Mouse (Mus musculus) small intestine, adult 2 months (tissue): ENCODE results near the gene Robo4. TPM values are rescaled to one million over a fixed set of nuclear protein-coding genes. Genes with fewer than 3 reads are reported as not detected.
A peak's percentile ranks its signal among the peaks of the same experiment; 100 is the strongest.

Experiments used
- H3K27ac ChIP-seq: fragments of 200-500 bp; 2 replicates; pipeline ENCODE4 v1.5.1; 2012; ENCODE audit warnings: low read depth, low read length, control low read depth, inconsistent platforms; ENCODE audit not compliant: insufficient read depth
- H3K27me3 ChIP-seq: fragments of 200-500 bp; 2 replicates; pipeline ENCODE4 v1.6.1; 2012; ENCODE audit warnings: mild to moderate bottlenecking, moderate library complexity, low read length, inconsistent platforms; ENCODE audit not compliant: control insufficient read depth, insufficient read depth
- H3K36me3 ChIP-seq: fragments of 200-500 bp; 2 replicates; pipeline ENCODE4 v1.6.1; 2012; ENCODE audit warnings: mild to moderate bottlenecking, low read length, control low read depth, inconsistent platforms; ENCODE audit not compliant: control insufficient read depth, insufficient read depth
- H3K4me1 ChIP-seq: fragments of 200-500 bp; 2 replicates; pipeline ENCODE4 v1.6.1; 2012; ENCODE audit warnings: low read length, inconsistent platforms, mixed read lengths; ENCODE audit not compliant: control insufficient read depth, insufficient read depth, insufficient read length
- H3K4me3 ChIP-seq: fragments of 200-500 bp; 2 replicates; pipeline ENCODE4 v1.5.1; 2012; ENCODE audit warnings: low read depth, mild to moderate bottlenecking, control low read depth, inconsistent platforms, low read length, moderate library complexity
- CTCF ChIP-seq: fragments of 200-500 bp; IDR thresholded peaks from 2 replicates; pipeline ENCODE4 v1.5.1; 2012; ENCODE audit warnings: low read depth, mild to moderate bottlenecking, control low read depth, inconsistent platforms, low read length, moderate library complexity, mixed read lengths; ENCODE audit not compliant: insufficient replicate concordance, insufficient read length; ENCODE audit errors: extremely low read depth
- POLR2A ChIP-seq: fragments of 200-500 bp; IDR thresholded peaks from 2 replicates; pipeline ENCODE4 v1.6.1; 2012; ENCODE audit warnings: low read depth, mild to moderate bottlenecking, control low read depth, inconsistent platforms, low read length, moderate library complexity
- WGBS: fragments of 180-500 bp; shearing (Covaris S2); methylation state at CpG from one replicate; pipeline ENCODE4 v1.1.7; 2018; 5-methylcytosine and 5-hydroxymethylcytosine counted together
- polyA plus RNA-seq: library from polyadenylated mRNA; depleted of rRNA; stranded (reverse); fragments of >200 nt; gene quantifications from 2 replicates; pipeline ENCODE4 v1.2.3, GENCODE M21; 2012; rRNA removed

Gene Robo4
- 5.1 and 12.0 TPM in 2 replicates for polyA plus RNA-seq

DNA sequence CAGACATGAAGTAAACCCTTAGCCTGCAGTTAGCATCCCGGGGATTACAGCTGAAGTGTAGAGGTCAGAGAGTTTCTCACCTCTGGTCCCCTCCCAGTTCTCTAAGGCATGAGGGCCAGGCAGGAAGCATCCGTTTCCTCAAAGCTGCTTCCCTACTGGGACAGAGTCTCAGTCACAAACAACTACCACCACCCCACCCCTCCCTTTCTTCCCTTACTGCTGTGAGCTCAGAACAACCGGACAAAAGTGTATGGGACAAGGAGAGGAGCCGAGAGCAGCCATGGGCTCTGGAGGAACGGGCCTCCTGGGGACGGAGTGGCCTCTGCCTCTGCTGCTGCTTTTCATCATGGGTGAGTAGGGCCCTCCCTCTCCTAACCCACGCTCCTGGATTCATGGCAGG lies at the start of gene Robo4:
TSS of gene Robo4 (plus strand) at position 96 of the 400 bp plus-strand sequence.
- peak within 1 kb of the TSS; percentile 54 for H3K4me3 ChIP-seq
- H3K4me1 ChIP-seq = no peaks in the 10 kb centered on the region
- TF ChIP-seq CTCF (no peak), POLR2A (peak; percentile 36; the same call in 1 of the 2 replicates)
- 22% methylated on average over 7 of the region's 7 CpGs for WGBS
- no peaks in the 10 kb centered on the region for H3K36me3 ChIP-seq
- H3K27me3 ChIP-seq = no peaks in the 10 kb centered on the region
- H3K27ac ChIP-seq = peak within 1 kb of the TSS; percentile 78

DNA sequence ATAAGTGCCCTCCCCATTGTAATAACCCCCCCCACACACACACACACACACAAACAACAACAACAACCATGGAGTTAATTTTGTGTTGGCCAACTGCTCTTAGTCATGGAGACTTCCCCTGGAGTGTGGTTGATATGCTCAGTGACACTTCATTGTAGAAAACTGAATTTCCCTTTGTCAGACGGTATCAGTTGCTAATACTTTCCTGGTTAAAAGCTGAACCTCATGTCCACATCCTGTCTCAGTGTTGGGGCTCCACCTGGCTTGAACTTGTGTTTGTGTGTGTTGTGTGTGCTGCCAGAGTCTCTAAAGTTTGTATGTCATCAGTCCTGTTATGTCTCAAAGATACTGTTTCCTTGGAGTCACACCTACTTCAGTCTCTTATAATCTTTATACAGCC lies 47.2 kb upstream of the Robo4 start:
- no peak for TF ChIP-seq CTCF
- H3K27me3 ChIP-seq = no peaks in the 10 kb centered on the region
- H3K4me1 ChIP-seq = no peaks in the 10 kb centered on the region
- no peak overlapping the region for H3K27ac ChIP-seq
- 77% methylated on average over 1 of the region's 1 CpGs for WGBS
- no peak overlapping the region for H3K4me3 ChIP-seq
- no peaks in the 10 kb centered on the region for H3K36me3 ChIP-seq

DNA sequence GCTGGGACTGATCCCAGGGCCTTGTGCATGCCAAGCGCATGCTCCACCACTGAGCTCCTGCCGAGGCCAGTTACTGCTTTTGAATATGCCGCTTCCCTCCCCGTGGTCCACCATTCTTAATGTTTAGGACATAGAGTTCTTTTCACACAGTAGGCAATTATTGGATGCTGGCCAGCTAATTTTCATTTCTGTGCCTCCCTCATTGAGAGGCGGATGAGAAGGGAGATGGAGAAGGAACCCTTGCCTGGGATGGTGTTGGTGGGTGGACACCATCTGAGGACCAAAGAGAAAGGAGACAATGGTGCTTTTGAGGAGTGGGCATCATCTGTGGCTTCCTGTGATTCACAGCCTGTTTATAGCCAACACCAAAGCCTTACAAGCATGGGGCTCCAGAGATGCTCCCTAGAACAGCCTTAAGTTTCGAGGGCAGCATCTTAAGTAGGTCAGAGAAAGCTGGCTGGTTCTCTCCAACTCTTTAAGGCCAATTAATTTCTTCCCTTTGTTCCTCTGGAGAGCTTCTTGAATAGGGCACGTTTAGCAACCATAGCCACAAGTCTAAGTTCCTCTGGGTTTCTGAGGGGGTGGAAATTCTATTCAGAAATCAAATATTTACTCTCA lies 42.9 kb upstream of the Robo4 start:
- Histone ChIP-seq H3K27ac (no peak overlapping the region), H3K4me3 (no peak overlapping the region), H3K36me3 (no peaks in the 10 kb centered on the region), H3K4me1 (no peaks in the 10 kb centered on the region), H3K27me3 (no peaks in the 10 kb centered on the region)
- TF ChIP-seq CTCF = no peak
- 81% methylated on average over 7 of the region's 7 CpGs for WGBS

DNA sequence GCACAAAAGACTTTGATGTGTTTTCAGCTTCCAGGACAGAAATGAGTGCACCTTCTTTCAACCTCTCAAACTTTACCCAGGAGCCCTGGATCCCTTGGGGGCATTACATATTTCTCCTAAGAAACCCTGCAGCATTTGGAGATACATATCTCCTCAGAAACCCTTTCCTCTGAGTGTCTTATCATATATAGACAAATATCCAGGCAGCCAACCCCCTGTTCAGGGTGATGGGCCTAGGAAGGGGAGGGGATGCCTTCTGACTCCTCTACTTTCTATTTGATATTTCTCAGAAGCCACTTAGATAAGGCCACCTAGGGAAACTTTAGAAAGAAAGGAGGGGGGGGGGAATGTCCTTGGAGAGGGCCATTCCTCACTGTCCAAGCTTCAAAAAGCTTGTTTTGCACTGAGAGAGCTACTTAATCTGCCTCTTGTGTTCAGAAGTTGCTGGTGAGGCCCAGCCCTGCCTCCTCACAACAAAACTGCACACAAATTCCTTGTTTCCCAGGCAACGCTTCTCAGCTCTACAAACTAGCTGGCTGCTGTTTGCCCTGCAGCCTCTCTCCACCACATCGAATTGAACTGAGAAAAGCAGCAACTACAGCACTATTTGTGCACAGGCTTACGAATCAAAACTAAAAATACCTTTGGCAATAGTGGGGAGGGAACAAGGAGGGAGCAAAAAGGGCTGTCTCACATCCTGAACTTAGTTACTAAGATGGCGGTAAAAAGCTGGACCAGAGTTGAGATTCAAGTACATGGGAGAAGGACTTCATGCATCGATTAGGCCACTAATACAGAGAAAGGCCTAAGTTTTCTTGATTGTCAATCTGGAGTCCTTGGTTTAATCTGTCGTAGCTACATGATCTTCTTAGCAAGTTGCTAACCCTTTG lies 42.1 kb upstream of the Robo4 start:
- TF ChIP-seq CTCF (no peak), POLR2A (no peak)
- Histone ChIP-seq H3K4me1 (no peaks in the 10 kb centered on the region), H3K27me3 (no peaks in the 10 kb centered on the region), H3K36me3 (no peaks in the 10 kb centered on the region), H3K27ac (no peak overlapping the region), H3K4me3 (no peak overlapping the region)
- WGBS = 66% methylated on average over 6 of the region's 6 CpGs

- no peak overlapping the region for H3K4me3 ChIP-seq
- no peaks in the 10 kb centered on the region for H3K27me3 ChIP-seq
- H3K36me3 ChIP-seq = no peaks in the 10 kb centered on the region
- TF ChIP-seq CTCF (no peak), POLR2A (no peak)
- H3K27ac ChIP-seq = no peak overlapping the region
- H3K4me1 ChIP-seq = peaks cover 7% of the 10 kb centered on the region; the same call in 1 of the 2 replicates
Observed at GRCm38 (mm10) chr9:37362084-37362483, 39.6 kb upstream of the Robo4 start.

DNA sequence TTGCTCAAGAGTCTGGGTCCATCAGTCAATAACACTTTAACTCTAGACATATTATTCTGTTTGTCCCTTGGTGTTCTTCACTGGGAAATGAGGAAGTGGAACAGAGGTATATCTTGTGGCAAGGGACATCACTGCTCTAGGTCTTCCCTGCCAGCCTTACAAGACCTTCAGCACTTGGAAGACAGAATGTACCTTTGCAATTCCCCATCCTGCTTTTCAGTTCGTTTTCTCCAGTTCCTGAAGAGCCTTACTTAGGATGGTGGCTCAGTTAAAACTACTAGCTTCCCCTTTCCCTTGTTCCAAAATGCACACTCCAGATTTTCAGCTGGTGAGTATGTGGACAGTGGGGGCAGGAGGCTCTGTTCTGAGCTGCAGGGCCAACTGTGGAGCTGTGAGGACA lies 38.8 kb upstream of the Robo4 start:
- WGBS = 75% methylated on average over 1 of the region's 1 CpGs
- TF ChIP-seq POLR2A = no peak
- TF ChIP-seq CTCF = no peak
- peaks cover 11% of the 10 kb centered on the region; the same call in 1 of the 2 replicates for H3K4me1 ChIP-seq
- no peak overlapping the region for H3K27ac ChIP-seq
- H3K4me3 ChIP-seq = no peak overlapping the region
- no peaks in the 10 kb centered on the region for H3K27me3 ChIP-seq
- no peaks in the 10 kb centered on the region for H3K36me3 ChIP-seq

GRCm38 (mm10) chr9:37363551-37363950 lies 38.1 kb upstream of the Robo4 start:
- Histone ChIP-seq H3K27ac (no peak overlapping the region), H3K36me3 (no peaks in the 10 kb centered on the region), H3K4me3 (no peak overlapping the region), H3K27me3 (no peaks in the 10 kb centered on the region), H3K4me1 (peaks cover 13% of the 10 kb centered on the region)
- TF ChIP-seq CTCF (no peak), POLR2A (no peak)
- 83% methylated on average over 3 of the region's 3 CpGs for WGBS
